Mouse (Mus musculus) mesoderm, embryonic 11.5 days (tissue): ENCODE measurements at regions not wholly inside any gene's neighbourhood (a gene's known extent, or its start where the extent isn't known, plus 50 kb on each side); places are given as distances from the start of the nearest gene placed in this dataset.

ENCODE experiments used
- DNase-seq: peaks from one replicate; pipeline ENCODE4 v3.0.0-alpha.2; 2012; ENCODE audit warnings: low read depth, low spot score

DNA sequence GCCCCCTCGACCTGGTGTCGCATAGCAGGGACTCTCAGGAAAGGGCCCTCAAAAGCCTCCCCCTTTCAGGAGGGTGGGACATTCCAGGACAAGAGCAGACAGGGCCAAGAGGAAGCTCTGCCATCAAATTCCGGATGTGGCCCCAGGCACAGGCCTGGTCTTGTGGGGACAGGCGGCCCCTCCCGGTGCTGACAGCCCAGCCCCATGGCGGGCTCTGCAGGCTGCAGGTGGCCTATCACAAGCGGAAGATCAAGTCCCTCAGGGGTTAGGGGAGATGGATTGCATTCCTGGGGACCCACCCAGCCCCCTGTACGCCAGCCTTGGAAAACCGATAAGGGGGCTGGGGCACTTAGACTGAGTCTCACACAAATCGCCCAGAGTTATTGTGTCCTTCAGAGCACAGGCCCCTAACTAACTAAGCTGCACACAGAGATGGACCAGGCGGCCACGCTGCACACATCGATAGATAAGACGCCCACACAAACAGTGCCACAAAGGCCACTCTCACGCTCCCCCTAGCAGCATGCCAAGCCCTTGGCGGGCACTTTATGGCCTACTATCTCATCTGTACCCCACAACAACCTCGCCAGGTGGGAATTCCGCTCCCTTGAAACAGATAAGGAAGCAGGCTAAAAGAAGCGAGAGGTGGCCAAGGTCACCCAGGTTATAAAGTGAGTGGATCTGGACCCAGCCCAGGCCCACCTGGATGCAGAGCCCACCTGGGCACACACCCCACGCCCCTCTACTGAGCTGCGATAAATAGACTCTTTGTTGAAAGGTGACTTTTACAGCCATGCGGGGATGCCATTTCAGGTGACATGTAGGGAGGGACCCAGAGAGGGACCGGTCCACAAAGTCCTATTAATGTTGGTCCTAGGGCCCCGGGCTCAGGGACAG, 55.5 kb downstream of the Gm5294 start:
- peak; percentile 29 for DNase-seq

DNA sequence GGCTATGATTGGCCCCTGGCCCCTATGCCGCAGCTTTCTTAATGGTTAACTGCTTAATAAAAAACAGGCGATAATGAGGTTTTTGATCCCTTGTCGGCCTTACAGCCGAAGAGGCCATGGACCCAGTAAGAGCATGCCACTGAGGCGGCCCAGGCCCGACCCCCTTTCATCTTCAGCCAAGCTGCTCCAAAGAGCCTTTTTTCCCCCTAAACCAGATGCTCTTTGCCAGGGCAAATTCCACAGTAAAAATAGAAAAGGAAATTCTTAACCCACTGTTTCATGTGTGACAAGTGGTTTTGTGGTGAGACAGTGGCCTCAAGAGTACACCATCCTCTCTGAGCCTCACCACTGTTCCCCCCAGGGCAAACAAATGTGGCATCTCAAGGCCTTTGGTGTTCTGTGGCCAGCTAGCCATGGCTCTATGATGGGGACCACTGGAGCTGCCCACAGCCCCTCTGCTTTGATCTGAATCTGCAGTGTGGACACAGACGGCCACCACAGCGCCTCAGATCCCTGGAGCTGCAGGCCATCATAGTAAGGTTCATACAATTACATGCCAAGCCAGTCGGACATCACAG, 61.9 kb downstream of the Gm5294 start:
- DNase-seq: no peak

DNA sequence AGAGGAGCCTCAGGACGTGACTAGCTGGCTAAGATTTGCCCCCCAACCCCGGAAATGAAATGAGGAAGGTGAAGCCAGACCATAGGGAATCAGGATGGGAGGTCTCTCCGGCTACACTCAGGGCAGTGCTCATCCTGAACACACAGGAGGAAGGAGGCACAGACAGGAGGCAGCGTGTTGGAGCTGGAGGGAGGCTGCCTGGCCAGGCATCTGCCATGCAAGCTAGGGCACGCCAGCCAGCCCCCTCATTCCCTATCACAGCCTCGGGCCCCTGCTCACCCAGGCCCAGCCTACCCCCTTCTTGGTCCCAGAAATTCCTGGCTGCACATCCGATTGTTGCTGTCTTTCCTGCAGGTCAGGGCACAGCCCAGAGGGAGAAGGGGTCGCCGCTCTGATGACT, 63.7 kb downstream of the Gm5294 start:
- DNase-seq: no peak

DNA sequence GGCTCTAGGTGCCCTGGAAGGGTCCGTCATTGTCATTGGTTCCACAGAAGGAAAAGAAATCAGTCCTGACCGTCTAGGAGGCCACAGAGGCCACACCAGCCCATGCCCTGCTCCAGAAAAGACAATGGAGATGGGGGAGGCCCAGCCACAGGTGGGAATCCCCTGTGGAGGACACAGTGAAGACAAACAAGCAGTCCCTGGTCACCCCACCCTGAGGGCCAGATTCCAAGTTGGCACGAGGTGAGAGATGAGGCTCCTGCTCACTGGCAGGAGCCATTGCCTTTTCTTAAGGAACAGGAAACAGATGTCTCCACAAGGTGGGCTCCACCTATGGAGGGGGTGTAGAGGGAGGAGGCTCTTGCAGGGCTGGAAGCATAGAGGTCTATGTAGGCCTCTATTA, 66.0 kb downstream of the Gm5294 start:
- DNase-seq: no peak

DNA sequence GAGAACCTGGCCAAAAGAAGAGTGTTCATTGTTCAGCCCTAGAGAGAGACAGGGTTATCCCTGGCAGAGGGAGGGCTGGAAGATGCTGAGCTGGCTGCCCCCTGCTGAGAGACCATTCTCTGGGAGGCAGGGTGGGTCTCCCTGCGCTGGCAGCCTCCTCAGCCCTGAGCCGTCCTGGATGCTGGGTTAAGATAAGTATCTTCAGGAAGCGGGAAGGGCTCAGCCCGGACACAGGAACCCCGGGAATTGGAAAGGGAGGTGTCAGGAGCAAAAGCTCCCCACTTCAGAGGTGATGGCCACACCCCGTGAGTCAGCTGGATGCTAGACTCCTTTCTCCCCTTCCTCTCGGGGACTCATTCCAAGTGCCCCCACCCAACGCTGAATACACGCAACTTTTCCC, 68.9 kb downstream of the Gm5294 start:
- no peak for DNase-seq

DNA sequence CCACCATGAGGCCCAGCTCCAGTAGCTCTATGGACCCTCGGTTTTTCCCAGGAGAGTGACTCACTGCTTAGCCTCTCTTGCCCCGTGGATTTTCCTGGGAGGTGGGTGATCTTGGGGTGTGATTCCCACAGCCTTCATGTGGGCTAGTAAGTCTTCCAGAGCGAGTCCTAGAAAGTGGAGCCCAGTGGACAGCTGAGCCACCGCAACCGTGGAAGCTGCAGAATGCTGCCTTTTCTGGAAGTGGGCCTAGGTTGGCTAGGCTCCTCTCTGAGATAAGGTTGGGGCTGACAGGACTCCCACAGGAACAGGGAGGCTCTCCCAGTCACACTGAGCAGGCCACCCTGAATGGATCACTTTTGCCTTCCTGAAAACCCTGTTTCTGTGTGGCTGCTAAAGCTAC, 69.9 kb downstream of the Gm5294 start:
- DNase-seq: no peak

DNA sequence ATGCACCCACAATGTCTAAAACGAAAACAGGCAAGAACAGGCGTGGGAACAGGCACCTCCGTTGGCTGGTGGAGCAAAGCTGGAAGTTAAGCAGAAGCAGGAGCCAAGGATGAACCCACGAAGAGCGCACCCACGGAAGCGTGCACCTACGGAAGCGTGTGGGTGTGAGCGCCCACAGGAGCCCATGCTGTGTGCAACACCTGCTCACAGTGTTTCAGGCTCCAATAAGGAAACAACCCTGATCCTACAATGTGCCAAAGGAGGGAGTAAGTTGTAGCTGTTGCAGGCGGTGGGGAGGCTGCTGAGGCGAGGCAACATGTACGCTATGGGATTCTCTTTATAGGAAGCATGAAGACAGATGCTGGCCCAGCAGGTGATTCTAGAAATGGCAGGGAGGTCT, 74.6 kb downstream of the Gm5294 start:
- DNase-seq: no peak

DNA sequence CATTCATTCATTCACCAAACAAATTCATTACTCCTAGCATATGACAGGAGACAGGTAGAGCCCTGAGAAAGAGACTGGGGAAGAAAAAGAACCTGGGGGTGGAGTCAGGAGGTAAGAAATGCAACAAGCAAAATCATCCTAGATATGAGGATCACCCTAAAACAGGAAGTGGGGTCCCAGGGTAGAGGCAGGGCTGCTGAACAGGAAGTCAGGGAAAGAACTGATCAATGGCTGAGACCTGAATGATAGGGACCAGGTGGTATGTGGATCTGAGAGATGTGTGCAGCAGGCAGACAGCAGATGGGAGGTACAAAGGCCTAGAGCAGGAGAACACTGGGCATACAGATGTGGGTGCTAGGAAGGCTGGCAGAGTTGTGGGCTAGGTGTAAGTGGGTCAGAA, 77.4 kb downstream of the Gm5294 start:
- DNase-seq: no peak

DNA sequence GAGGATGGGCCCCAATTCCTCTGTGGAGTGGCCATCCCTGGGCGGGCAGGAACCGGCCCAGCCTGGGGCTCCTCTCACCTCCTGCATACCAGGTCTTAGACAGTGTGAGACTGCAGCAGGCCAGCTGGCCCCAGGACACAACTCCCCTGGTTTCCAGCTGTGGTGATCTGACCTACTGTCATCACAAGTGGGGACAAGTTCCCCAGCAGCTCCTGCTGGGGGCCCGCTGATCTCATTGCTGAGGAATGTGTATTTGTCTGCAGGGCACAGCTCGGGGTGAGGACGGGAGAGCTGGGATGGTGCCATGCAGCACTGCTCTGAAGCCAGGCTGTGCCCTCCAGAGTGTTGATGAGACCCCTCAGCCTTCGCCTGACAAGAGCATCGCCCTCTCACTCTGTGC, 78.6 kb downstream of the Gm5294 start:
- DNase-seq: peak; percentile 46

DNA sequence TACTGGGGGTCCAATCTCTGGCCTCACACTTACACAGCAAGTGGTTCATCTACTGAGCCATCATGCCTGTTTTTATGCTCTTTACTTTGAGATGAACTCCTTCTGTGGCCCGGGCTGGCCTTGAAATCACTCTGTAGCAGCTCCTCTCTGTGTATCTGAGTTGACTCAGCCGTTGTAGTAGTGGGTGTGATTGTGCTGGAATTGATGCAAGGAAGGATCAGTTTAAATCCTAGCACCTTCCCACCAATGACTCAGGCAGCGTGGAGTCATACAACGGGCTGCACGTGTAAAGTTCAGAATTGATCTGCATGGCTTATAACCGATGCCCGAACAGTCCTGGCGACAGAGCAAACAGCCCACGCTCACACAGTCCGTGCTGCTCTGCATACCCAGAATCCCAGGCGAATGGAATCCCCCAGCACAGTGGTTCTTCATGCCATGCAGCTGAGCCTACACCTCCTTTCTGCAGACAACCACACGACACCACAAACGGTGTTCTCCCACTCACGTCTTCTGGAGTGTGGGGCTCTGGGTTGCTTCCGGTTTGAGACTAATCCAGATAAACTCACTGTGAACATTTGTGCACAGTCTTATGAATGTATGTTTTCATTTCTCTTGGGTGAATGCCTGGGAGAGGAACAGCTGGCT, 81.2 kb downstream of the Gm5294 start:
- DNase-seq: no peak

DNA sequence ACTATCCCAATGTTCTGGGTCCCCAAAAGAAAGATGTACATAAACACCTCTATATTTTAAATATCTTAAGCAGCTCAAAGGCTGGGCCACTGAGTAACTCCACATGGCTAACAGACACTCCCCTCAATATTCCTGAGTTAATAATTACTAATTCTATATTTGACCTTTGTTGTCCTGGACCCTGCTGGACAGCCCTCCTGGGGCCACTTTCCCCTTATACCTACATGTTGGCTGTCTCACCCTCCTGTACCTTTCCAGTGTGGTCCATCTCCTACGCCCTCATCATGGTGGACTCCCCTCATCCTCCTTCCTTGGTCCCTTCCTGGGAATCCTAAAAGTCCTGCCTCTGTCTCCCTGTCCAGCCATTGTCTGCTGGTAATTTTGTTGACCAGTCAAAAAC, 82.4 kb downstream of the Gm5294 start:
- DNase-seq: no peak

DNA sequence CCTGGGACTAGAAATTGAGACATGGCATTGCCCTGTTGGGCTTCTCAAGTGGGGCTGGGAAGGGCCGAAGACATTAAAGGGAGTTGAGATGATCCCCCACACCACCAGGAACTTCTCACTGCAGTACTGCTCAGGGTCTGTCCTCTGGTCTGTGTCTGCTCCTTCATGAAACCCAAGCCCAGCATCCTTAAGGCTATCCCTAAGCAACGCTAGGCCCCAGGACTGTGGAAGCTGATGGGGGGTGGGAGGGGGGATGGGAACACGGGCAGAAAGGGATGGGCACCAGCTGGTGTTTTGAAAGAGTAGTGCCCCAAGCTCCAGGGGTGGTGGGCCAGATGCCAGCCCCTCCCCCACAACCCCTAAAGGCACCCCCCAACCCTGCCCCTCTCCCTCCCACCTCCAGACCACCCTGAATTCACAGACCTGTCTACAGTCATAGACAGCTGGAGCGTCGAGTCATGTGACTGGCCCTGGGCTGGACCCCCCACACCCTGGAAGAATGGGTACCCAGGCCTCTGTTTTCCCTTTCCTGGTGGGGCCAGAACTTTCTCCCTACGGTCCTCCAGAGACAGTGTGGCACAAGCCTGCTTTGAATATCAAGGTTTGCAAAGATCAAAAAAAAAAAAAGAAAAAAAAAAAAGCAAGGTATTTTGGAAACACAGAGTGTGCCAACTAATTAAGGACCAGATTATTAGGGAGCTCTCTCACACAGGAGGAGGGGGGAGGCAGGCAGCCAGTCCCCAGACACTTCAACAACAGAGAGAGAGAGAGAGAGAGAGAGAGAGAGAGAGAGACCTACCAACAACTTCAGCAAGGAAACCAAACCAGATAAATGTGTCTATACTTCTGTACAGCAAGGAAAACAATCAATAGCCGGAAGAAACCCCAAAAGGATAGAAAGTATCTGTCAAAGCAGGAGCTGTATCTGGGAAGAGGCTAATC, 85.1 kb downstream of the Pdgfa start:
- no peak for DNase-seq

DNA sequence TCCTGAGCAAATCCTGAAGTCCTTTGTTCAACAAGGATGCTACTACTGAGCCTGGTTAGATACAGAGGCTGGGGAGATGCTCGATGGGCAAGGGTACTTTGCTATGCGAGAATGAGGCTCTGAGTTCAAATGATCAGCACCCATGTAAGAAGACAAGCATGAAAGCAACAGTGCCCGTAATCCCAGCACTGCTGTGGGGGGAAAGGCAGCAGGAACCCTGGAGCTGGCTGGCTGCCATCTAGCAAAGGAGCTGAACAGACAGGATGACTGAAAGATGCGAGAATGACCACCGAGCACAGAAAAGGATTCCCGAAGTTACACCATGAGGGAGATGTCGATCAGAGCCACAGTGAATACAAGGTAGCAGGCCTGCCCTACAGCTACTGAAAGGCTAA, 84.5 kb downstream of the Pdgfa start:
- DNase-seq: no peak

DNA sequence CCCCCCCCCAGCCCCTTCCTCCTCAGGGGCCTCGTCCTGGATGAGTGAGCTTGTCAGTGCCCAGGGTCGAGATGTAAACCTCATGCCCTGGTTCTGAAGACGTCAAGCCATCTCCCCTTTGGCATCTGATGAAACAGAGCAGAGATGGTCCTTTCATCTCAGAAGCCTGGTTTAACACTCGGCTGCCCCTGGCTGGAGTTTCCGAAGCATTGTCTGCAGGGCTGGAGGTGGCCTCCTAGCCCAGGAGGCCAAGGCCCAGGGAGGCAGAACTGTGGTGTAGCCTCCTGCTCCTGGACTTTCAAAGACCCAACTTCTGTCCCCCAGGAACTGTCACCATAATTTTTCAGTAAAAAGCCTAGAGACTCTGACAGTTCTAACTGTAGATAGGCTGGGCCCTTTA, 82.1 kb downstream of the Pdgfa start:
- no peak for DNase-seq

DNA sequence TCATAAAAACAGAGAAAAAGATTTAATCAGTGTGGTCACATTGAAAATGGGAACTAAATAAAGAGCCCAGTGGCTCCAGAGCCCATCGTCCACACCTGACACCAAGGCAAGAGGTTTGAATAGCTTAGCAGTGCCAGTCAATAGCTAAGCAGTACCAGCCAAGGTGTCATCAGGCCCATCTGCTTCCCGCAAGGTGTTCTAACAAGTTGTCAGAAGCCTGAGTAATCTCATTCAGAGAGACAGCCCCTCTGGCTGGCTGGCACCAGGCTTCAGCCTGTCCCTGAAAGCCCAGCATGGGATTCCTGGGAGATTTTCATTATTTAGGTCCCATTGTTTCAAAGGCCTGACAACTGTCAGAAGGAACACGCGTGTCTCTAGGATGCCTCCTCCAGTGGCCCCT, 81.7 kb downstream of the Pdgfa start:
- DNase-seq: no peak

DNA sequence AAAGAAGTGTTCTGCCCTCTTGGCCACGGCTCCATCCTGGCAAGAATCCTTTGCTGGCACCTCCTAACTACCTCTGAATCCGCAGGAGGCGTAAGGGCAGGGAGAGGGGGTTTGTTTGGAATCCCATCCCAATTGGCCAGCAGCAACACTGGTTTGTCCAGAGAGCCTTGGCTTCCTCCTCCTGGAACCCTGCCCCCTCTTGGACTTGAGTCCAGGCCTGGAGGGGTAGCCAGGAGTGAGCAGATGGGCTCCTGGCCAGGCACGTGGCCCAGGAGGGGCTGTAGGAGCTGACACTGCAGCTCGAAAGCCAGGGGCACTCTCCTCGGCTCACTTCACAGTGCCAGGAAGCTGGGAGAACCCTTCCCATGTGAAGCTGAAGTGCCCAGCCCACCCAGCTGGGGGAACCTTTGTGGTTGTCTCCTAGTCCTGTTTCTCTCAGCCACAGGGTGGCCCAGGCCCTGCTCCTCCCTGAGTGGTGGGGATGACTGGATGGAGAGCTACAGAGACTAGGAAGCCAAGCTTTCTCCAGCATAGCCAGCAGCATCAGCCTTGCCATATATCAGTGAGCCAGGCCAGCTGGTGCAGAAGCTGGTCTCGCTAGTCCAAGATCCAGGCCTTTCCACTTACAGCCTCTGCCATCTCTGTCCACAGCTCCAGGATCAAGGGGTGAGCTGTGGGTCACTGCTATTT, 76.9 kb downstream of the Pdgfa start:
- no peak for DNase-seq

DNA sequence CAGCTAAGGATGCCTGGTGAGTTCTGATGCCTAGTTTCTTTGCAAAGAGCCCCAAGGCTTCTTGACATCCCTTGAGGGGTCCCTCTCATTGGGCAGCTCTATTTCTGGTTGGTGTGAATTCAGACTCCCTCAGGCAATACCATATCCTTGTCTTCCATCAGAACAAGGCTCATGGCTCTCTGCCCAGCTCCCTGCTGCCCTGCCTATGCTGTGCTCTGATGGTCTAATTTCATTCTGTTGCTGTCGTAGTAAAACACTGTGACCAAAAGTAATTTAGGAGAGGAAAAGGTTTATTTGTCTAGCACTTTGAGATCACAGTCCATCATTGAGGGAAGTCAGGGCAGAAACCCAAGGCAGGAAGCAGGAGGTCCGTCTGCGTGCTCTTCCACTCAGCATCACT, 75.1 kb downstream of the Pdgfa start:
- no peak for DNase-seq
